Mouse (Mus musculus) MN1 (cell line): ENCODE results near the gene Clstn2.

Source experiments
- DNase-seq: peaks from one replicate; pipeline ENCODE4 v3.0.0-alpha.2; 2016; ENCODE audit warnings: low spot score

Clstn2 gene

DNA sequence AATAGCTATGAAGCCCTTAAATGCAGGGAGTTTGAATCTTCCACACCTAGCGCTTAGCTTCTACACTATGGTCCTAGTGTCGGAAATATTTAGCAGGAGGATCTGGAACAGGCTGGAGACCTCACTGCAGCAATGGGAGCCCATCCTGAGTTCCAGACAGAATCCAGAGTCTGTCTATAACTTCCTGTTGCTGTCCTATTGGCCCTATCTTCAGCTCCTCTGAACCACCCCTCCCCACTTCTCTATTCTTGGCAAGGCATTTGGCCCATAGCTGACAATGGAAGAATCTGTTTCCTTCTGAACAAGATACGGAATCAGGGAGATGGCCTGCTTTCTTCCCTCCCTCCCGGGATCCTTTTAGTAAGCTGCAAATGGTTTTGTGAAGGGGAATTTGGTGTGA lies 488.6 kb downstream of the Clstn2 start:
- no peak for DNase-seq

DNA sequence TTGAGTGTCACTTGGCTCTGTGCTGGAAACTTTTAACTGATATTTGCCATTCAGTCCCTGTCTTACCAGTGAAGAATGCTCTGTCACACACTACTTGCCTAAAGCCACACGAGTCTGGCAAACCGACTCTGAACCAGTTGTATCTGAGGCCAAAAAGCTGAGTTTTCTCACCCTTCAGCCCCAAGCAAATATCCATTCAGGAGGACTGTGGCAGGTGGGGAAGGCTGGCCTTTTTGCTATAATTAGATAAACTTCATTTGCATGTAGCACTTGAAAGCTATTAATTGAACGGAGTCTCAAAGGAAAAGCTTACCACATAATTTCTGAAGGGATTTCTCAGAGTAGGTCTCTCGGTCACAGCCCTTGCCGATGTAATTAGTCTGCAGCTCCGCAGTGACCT lies 491.6 kb downstream of the Clstn2 start:
- DNase-seq: no peak

DNA sequence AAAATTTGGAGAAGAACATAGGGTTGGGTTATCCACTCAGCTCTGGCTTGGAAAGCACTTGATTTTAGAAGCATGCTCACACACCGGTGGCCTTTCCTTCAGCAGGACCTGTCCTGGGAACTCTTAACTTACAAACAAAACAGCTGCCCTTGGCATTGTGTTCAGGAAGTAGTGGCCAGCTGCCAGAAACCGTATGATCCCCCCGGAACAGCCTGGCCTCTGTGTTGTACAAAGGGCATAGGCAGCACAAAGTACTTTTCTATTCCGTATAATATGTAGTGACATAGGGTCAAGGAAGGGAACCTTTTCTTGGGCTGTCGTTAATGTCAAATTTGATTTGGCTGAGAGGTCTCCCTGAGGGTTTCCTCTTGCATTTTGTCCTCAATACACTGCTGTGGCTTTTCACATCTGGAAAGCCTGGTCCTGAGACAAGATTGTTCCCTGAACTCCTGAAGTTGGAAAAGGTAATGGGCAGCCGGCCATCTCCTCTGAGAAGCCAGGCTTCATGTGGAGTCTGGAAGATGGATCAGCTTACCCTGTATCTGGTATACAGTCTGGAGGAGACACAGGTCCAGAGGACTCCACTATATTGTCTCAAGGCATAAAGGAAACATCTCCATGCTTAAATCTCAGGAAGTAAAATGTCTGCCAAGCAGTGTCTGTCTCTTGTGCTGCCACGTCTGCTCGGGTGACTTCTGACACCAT lies 494.8 kb downstream of the Clstn2 start:
- no peak for DNase-seq

DNA sequence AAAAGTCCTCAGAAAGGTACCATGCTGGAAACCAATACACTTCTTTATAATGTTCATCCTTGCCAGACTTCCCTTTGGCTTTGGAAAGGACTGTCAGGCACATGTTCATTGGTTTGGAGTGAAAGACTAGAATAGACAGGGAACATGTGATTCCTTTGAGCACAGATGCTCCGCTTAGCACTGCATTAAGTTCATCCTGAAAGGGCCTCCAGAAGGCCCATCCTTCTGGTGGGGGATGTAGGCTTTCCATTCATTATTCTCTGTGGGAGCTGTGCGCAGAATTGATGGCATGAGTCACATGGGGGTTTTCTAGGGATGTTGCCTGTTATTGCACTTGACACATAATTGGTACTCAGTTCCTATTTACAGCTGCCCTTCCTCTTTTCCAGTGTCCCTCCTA lies 498.8 kb downstream of the Clstn2 start:
- no peak for DNase-seq

DNA sequence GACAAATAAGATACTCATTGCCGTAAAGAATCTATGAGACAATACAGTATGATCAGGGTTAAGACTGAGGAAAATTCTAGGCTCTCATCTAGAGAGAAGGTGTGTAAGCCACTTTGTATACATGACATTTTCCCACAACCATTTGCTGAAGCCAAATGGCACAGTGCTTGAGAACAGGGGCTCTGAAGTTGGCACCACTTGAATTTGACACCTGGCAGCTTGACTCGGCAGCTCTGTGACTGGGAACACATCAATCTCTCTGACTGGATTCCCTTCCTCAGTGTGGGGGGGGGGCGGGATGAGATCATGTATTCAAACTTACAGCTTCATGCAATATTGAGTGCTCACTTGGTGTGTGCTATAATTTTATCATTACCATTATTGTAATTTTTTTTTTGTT lies 499.7 kb downstream of the Clstn2 start:
- DNase-seq: no peak

DNA sequence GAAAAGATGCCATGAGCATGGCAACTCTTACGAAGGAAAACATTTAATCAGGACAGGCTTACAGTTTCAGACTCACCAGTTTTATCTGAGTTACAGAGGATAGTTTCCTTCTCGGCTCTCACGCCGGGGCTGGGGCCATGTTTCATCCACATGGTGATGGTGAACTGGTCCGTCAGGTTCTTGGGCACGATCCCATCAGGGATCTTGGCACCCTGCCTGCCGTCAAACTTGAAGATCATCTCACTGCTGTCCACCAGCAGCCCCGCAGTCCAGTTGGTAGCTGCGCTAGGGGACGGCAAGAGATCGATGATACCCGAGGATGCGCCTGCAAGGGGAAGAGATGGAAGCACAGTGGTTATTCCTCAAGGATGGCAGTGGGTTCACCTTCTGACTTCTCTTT lies 500.4 kb downstream of the Clstn2 start:
- no peak for DNase-seq

DNA sequence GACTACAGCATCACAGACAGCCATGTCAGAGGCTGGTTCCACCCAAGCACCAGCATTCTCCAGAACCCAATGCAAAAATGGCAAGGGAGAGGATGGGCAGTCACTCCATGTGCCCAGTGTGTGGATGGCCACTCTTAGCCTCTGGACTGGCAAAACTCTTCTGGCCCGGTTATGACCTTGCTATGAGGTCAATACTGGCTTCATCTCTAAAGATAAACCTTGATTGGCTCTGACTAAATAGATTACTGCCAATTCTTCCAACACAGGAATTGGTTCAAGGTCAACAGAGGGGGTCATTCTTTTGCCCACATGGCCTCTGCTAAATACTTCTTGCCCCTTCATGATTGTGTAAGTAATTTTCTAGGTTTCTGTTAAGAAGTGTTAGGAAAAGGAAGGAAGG lies 505.1 kb downstream of the Clstn2 start:
- DNase-seq: no peak

DNA sequence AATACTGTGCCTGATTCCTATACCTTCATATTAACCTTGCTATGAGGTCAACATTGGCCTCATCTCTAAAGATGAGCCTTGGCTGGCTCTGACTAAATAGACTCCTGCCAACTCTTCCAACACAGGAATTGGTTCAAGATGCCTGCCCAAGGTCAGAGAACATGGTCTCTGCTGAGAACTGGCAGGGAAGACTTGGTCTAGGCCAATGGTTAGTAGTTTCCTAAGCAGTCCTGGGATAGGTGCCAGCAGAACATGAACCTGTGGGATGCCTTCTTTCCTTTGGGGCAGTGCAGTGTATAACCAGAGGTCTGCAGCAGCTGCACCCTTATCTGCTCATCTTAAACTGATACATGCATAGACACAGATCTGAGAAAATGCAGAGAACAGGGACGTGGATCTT lies 505.7 kb downstream of the Clstn2 start:
- no peak for DNase-seq

DNA sequence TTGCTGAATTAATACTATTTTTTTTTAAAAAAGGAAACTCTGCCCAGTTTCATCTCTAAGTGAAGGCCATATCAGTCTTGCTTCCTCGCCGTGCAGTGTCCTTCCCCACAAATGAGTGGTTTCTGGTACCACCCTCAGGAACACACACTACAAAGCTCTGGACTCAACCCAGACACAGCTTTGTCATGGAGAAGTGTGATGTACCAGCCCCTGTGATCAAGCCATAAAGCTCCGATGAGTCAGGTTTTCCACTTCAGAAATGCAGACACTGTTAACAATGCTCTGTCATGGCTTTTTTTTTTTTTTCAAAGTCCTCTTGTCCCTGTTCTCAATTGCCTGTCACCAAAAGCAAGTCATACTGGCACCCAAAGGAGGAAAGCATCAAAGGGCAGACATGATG lies 507.4 kb downstream of the Clstn2 start:
- no peak for DNase-seq

DNA sequence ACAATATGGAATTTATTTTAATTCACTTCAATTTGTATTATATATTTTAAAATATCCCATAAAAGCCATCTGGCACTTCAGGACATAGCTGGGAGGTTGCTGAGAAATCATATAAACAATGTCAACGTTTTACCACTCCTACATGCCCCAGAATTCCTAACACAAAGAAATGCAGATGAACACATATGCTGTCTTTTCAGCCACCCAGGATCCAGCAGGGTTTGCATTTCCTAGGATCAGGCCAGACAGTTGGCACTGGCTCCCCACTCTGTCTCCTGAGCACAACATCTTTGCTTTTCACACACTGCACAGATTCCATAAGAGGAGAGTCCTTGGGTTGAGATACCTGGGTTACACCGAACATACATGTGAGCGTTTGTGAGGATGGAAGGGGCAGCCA lies 508.1 kb downstream of the Clstn2 start:
- DNase-seq: no peak

DNA sequence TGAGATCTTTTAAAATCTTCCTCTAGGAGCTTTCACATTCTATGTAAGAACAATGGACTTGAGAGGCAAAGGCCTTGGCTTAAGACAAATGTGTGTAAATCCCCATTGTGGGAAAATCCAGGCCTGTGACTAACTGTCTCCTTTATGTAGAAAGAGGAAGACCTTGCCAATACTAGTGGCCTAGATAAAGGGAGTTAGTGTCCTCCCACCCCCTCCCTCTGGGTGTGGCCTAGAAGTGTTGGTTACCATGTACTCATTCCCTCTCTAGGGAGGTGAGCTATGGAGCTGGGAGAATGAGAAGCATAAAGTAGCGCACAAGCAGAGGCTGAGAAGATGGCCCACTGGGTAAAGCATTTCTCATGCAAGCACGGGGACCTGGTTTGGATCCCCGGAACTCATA lies 512.2 kb downstream of the Clstn2 start:
- DNase-seq: no peak

DNA sequence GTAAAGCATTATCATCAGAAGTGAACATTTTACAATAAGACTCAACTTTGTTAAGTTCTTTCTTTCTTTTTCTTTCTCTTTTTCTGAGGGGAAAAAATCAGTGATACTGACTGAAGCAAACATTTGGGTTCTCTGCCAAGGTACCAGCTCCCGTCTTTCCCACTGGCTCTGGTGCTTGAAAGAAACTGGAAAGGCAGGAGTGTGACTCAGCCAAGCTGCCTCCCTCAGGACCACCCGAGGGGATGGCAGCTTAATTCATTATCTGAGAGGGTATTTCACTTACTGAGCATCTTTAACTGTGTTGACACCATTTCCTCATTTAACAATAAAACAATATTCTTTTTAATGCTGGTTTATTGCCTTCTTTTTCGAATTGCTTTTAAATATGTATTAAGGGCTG lies 516.0 kb downstream of the Clstn2 start:
- DNase-seq: no peak

DNA sequence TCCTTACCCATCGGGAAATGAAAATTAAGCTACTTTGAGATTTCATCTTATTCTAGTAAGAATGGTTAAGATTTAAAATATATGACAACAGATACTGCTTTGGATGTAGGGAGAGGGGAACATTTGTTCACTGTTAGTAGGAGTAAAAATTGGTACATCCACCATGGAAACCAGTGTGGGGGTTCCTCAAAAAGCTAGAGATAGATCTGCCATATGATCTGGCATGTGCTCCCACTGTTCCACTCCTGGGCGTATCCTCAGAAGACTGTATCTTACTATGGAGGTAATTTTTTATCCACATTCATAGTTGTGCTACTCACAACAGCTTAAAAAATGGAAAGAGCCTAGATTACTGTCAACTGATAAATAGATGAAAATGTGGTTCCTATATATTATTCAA lies 518.3 kb downstream of the Clstn2 start:
- DNase-seq: no peak

DNA sequence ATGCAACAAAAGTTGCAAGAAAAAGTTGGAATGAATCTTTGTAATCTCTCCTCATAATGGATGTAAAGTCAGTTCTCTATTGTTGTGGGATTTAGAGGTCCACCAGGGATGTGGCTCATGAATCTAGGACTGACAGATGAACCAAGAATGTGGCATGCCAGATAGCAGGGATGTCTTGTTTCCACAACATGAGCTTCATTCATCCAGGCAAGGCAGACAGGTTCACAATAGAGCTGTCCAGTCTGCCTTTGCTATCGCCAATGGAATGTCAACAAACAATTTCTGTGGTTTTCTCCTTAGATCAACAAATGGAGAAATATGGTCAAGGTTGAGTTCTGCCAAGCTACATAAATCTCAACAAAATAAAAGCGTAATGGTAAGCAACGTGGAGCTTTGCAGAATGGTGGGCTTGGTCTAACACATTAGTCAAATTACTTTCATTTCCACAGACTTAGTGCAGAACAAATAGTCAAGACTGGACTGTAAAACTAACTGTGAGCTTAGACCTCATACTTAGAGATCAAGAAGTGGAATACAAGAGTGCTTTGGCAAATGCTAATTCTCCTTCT lies 520.6 kb downstream of the Clstn2 start:
- DNase-seq: no peak

DNA sequence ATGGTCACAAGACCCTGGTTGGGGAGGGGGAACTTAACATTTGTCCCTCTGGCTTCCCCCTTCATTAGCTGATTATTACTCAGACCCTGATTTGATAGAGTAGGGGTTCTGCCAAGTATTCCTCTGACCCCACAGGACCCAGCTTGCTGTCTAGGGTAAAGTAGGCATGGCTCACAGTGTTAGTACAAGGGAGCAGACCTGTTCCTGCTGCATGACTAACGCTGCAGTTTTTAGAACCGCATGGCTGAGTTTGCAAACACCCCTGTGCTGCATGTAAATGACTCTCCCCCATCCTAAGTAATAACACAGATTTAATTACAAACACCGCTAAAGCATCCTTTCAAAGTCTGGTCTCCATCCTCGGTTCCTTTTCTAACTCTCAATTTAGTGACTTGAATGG lies 531.6 kb downstream of the Clstn2 start:
- DNase-seq: no peak

DNA sequence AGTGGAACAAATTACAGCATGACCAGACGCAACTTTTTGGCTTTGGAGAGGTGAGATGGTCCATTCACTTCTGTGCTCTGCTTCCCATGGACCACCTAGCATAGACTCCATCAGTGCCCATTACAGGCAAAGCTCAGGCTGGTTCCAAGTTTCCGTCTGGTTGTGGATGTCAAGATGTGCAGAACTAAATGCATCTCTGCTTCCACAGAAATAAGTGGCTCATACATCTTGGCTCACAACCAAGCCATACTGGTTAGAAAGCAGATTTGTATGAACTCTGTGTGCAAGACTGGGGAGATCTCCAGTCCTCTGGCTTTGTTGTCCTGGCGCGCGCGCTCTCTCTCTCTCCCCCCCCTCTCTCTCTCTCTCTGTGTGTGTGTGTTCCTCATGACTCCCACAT lies 537.9 kb downstream of the Clstn2 start:
- no peak for DNase-seq

DNA sequence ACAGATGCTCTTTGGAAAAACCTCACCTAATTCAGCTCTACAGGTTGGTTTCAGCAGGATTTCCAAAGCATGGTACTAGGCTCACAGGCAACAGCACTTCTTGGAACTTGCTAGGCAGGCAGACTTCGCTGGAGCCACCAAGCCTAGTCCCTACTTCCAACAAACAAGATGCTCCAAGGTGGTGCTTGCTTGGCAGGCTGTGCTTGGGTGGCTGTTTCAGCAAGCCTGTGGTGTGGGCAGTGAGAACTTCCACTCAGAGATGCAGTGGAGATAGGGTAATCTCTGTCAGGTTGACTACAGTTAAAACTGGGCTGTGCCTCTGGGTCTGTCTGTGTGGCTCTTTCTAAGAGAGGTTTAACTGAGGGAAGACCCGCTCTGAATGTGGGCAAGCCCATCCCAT lies 541.4 kb downstream of the Clstn2 start:
- DNase-seq: no peak

DNA sequence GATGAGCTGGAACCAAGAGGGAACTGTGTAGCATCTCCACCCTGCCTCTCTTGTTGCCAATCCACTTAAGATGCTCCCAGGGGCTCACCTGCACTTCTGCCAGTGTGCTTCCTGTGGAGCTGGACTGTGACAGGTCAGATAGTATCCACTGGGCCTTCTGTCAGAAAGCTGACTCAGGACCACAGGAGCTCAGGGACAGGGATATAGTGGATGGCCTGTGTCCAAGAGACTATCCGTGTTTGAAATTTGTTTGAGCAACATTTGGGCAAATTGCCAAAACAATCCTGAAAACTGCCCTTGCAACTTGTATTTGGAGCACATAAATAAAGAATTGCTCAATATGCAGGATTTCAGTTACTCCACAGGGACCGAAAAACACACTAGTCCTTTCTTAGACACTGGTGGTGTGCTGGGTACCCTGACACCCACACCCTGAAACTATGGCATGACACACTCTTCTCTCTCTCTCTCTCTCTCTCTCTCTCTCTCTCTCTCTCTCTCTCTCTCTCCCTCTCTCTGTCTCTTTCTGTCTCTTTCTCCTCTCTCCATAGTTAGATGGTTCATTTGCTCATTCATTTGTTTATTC lies 542.3 kb downstream of the Clstn2 start:
- no peak for DNase-seq

DNA sequence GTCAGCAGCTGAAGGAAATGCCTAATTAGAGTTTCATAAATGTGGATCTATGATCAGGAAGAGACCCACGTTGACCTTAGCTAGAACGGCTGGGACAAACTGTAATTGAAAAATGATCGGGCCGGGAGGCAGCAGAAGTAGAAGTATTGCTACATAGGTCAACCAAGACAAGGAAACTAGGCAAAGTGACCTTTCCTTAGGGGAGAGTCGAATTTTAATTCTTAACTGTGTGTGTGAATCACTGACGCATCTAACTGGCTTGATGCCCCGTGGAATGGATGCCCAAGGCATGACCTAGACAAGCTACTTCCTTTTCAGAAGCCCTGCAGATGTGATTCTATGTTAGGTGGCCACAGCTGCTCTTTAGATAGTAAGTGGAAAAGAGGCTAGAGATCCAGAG lies 546.2 kb downstream of the Clstn2 start:
- DNase-seq: no peak

DNA sequence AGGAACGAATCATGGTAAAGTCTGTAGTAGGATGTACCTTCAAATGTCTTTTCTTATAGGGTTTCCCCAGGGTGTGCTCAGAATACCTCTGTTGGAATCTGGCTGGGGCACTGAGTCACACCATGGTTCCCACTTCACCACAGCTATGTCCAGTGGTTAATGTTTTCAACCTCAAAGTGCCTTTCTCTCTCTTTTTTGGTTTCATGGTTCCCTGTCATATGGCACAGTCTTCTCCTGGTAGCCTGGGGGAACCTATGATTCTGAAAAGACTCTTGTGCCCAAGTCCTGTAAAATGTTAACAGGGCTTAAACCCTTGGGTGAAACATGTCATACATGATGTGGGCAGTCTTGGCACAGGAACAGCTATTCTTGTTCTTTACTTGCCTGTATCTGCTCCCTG lies 551.8 kb downstream of the Clstn2 start:
- DNase-seq: no peak

DNA sequence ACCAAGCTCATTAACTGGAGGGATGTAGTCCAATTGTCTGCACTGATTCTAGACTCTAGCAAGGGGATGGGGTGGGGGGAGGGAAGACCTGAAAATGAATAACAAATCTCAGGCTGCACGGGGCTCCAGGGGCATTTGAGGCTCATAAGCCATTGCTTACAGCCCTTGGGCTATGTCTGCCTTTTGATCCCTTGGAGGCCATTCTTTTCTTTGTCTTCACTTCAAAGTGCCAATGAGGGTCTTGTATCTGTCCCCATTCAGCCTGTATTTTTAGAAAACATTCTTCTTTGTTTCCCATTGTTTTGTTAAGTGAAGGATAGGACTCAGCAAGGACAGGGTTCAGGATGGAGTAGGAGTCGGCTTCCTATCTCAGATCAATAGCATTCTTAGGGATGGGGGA lies 556.0 kb downstream of the Clstn2 start:
- DNase-seq: no peak

DNA sequence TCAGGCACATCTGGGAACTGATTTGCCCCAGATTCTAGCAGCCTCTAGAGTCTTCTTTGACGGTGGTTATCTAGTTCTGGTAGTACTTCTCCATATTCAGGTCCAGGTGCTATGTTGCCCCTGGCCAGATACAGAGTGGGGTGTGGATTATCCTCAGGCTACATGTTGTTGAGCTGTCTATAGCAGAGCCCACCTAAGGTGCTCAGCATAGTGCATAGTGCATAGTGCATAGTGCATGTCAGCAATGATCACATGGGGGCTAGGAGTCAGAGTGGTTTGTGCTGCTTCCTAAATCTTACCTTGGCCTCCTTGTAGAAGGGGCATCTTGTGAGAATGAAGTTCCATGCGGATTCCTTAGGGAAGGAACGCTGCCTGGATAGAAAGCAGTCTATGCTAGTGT lies 556.5 kb downstream of the Clstn2 start:
- DNase-seq: no peak

DNA sequence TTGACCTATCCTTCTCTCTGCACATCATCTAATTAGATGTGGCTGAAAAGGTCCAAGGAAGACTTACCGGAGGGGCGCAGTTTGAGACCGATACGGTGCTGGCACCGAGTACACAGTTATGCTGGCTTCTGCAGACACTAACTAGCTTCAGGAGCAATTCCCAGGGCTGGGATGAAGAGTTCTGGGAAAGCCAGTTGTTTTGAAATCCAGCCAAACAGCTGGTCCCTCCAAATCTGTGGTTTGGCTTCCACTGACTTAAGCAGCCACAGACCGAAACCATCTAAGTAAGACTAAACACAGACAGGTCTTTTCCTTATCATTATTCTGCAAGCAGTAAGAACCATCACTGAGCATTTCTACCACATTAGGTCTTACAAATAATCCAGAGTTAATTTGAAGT lies 558.1 kb downstream of the Clstn2 start:
- DNase-seq: no peak

DNA sequence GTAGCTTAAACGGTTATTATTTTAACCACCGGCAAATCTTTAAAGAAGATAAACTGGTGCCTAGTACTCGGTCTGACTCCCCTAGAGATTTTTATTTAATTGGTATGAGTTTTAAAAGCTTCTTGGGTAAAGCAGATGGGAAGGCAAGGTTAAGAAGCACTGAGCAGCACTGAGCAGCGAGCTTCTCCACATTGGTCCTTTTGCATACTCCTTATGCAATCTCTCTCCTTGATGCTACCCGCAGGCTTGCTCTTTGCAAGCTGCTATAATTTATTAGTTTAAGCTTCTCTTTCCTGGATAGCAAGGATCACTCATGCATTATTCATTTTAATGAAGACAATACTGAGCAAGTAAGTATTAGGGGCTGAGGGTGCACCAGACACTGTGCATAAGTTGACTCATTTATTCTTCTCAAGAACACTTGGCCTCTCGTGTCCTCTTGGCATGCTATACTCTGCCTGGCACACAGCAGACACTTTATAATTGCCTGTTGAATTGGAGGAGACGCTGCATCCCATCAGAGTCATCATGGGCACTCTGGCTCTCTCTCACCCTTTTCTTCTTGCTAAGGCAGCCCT lies 561.9 kb downstream of the Clstn2 start:
- no peak for DNase-seq
